Mouse (Mus musculus) layer of hippocampus, adult 9-10 months (tissue): ENCODE measurements around the gene Rft1.
A peak's percentile ranks its signal among the peaks of the same experiment; 100 is the strongest.

Source experiments
- DNase-seq: peaks from one replicate; pipeline ENCODE4 v3.0.0; 2022; ENCODE audit warnings: low spot score

Gene Rft1

GRCm38 (mm10) chr14:30630811-30631576 lies 23.2 kb upstream of the Rft1 start:
- DNase-seq = no peak

DNA sequence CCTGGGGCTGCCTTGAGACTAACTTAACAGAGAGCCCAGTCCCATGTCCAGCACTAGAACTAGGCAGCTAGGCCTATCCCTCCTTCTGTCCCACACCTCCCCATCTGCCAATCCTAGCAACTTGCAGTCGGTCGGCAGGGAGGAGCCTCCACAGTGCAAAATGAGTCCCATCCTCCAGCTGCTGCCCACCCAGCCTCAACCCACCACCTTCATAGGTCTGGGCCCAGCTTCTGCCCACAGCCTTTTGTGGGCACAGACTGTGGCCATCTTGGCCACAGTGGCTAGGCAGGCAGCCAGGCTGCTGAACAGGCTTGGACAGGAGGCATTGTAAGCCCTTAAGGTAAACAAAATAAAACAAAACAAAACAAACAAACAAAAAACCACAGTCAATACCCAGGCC lies 22.3 kb upstream of the Rft1 start:
- DNase-seq = no peak

GRCm38 (mm10) chr14:30633708-30634107 lies 20.5 kb upstream of the Rft1 start:
- DNase-seq = no peak

DNA sequence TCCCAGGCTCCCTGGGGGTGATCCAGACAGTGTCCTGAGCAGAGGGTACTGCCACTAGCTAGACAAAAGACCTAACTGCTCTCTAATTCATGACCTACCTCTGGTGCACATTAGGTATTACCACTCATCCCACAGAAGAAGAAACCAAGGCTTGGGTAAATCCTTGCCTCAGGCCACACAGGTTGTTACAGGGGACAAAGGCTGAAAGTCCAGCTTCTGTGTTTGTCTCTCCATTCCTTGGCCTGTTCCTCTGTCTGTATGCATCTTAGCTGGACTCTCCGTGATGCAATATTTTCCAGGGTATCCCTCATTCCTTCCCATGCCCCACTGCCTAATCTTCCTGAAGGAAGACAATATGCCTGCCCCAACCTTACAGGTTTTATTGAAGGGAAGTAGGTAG lies 19.7 kb upstream of the Rft1 start:
- DNase-seq = no peak

- DNase-seq = no peak
These were observed 18.8 kb upstream of the Rft1 start for GRCm38 (mm10) chr14:30635219-30635910.

- no peak for DNase-seq
These were observed 17.7 kb upstream of the Rft1 start for GRCm38 (mm10) chr14:30636499-30636898.

DNA sequence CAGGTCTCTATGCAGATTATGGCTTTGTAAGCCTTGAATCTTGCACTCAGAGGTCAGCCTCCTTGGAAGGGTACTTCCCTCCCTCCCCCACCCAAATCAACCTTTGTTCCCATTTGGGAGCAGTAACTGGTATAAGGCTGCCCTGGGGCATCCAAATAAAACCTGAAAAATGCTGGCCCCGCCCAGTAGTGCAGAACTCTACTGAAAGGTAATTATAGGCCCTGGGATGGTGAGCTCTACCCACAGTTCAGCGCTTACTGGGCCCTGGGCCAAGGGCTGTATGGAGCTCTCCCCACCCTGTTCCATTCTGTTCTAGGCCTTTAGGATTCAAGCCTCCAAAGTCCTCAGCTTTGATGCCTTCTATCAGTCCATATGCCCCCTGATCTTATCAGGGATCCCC lies 17.1 kb upstream of the Rft1 start:
- no peak for DNase-seq

DNA sequence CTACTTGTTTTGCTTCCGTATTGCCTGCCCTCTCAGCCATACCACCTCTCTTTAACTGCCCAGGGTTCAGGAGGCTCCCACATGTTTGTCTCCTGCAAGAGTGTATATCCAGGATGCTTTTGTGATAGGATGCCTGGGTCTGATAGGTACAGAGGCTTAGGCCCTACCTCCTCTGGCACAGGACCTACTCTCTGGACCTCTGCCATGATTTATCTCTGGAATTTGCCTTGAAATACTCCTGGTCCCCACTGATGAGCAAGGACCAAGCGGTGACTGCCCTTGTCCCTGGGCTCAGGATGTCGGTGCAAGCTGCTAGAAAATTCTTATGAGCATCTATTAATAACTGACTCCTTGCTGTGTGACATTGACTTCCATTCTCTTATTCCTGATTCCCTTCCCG lies 16.2 kb upstream of the Rft1 start:
- no peak for DNase-seq

GRCm38 (mm10) chr14:30638686-30639085 lies 15.5 kb upstream of the Rft1 start:
- no peak for DNase-seq

DNA sequence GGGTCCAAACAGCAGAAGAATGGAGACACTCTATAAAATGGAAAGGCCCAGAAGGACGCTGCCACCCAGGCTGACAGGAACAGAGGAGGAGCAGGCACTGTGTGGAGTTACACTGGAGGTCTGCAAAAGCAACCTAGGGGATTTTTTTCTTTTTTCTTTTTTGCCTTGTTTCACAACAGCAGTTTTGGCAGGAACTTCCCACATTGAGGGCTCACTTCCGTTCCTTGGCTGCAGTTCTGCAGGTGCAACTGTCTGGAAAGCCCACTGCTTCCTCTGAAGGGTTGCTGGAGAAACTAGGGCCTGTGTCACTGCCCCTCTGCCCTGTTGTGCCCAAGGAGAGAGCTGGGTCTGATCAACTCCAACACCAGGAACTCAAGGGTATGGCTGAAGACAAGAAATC lies 12.4 kb upstream of the Rft1 start:
- no peak for DNase-seq

GRCm38 (mm10) chr14:30644026-30644425 lies 10.1 kb upstream of the Rft1 start:
- no peak for DNase-seq

DNA sequence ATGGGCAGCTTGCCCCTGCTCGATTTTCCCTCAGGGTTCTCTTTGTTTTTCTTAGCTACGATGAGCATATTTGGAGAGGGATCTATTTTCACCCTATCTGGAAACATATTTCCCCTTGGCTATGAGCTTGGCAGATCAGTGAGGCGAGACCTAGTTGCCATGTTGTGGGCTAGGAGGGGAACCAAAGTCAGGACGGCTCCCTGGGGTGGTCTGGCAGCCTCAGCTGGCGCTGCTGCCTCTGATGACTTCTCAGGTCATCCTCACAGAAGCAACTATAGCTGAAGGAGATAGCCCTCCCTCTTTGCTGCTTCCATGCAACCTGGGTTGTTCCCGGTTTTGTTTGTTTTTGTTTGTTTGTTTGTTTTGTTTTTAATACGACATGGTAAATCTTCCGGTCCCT lies 9.1 kb upstream of the Rft1 start:
- no peak for DNase-seq

- DNase-seq = no peak
These were observed 7.7 kb upstream of the Rft1 start for GRCm38 (mm10) chr14:30646486-30646885.

DNA sequence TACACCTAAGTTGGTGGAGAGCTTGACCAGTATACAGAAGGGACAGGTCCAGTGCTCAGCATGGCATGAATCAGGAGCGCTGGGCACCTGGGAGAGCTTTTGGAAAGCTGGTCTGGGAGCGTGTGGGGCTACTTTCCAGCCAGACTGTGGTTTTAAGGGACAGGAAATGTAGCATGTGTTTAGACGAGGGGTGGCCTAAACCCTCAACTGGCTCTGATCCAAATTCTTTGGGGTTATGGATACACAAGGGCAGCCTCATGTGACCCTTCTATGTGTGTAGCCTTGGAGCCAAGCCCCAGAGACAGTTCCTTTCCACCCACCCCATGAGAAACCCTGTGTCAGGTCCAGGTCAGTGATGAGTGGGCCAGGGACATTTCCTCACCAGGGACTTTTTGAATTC lies 5.7 kb upstream of the Rft1 start:
- DNase-seq = no peak

DNA sequence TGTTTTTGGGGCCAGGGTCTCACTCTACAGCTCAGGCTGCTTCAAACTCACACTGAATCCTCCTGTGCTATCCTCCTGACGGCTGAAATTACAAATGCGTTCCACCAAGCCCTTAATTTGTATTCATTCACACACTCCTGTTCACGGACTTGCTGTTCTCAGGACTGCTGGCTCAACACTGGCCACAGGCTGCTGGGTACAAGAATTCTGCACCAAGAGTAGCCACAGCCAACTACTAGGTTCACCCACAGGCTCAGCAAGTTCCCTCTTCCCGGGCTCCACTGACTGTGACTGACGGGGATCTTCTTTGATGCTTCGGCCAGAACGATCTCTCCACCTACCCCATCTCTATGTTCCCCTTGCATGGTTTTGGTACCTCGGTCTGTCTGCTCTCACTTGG lies 4.4 kb upstream of the Rft1 start:
- no peak for DNase-seq

DNA sequence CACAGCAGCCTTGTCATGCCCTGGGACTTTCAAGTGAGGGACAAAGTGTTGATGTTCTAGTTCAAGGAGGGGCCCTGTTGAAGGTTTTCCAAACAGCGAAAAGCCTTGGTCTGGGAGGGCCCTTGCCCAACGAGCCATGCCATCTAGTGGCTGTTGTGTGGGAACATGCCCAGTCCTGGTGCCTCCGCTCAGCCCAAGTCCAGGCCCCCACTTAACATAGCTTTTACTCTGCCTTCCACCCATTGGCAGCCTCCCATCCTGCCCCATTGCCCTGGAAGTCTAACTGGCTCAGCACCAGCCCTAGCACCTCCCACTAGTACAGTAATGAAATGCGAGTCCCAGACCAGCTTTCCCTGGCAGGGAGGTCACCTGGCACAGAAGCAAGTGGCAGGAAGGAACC lies 3.2 kb upstream of the Rft1 start:
- DNase-seq = no peak

DNA sequence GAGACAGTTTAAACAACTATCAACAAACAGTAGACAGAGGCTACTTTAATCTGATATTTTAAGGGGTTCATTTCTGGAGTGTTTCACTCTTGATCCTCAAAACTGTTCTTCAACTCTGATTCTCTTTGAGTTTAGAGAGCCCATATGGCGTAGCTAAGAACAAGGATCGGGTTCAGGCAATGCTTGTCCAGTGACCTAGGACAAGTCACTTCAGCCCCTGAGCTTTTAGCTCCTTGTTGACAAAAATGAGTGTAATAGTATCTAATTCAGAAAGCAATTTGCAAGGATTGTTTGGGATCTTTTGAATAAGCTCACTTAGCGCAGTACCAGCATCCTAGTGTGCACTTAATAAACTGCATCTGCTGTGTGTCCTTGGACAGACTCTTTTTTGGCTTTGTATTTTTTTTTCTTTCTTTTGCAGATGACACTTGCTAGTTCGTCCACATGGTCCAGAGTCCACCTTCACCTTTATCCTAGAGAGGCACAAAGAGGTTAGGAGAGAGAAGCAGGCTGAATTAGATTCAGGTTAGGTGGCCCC lies 600 bp downstream of the Rft1 start:
- DNase-seq = no peak

- DNase-seq = no peak
These were observed 1.4 kb downstream of the Rft1 start for GRCm38 (mm10) chr14:30655531-30655930.

GRCm38 (mm10) chr14:30666061-30666460 lies 11.9 kb downstream of the Rft1 start:
- no peak for DNase-seq

GRCm38 (mm10) chr14:30666604-30667003 lies 12.4 kb downstream of the Rft1 start:
- DNase-seq = no peak

- DNase-seq = no peak
These were observed 16.0 kb downstream of the Rft1 start for GRCm38 (mm10) chr14:30670161-30670560.

GRCm38 (mm10) chr14:30671095-30671985 lies 17.2 kb downstream of the Rft1 start:
- DNase-seq = no peak

DNA sequence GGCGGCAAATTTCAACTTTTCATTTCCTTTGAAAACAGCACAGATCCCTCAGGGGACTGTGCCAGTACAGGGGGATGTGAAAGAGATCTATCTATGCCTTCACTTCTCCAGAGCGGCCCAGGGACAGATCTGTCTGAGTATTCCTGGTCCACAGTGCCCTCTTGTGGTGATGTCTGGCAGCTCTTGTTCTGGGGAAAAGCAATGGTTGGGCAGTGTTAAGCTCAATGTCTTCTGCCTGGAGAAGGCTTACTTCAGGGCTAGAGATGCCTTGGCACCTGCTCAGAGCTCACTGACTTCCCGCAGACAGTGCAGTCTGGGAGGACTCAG lies 17.8 kb downstream of the Rft1 start:
- DNase-seq = peak; percentile 93
